Mouse (Mus musculus) hindbrain, embryonic 14.5 days (tissue): ENCODE measurements at regions not wholly inside any gene's neighbourhood (a gene's known extent, or its start where the extent isn't known, plus 50 kb on each side); places are given as distances from the start of the nearest gene placed in this dataset.

ENCODE experiments used
- ATAC-seq: fragments of 200-750 bp; cut with Nextera tagmentation; 2 replicates; pipeline ENCODE4 v1.8.0; 2017; ENCODE audit warnings: moderate number of reproducible peaks, mild to moderate bottlenecking, moderate TSS enrichment, moderate library complexity; ENCODE audit not compliant: low FRiP score
- DNase-seq: peaks from one replicate; pipeline ENCODE4 v3.0.0-alpha.2; 2015; ENCODE audit warnings: low spot score
- H3K27ac ChIP-seq: fragments of 300-500 bp; sonication (generic); 2 replicates; pipeline ENCODE4 v1.5.1; 2014; ENCODE audit warnings: mild to moderate bottlenecking, moderate library complexity
- H3K27me3 ChIP-seq: fragments of 300-500 bp; sonication (generic); 2 replicates; pipeline ENCODE4 v1.6.1; 2014; ENCODE audit warnings: mild to moderate bottlenecking, low read length, mixed read lengths; ENCODE audit not compliant: control insufficient read depth, insufficient read depth
- H3K36me3 ChIP-seq: fragments of 300-500 bp; sonication (generic); replicated peaks from 2 replicates; pipeline ENCODE4 v1.6.1; 2014; ENCODE audit not compliant: control insufficient read depth, insufficient read depth
- H3K4me1 ChIP-seq: fragments of 300-500 bp; sonication (generic); replicated peaks from 2 replicates; pipeline ENCODE4 v1.6.1; 2014; ENCODE audit warnings: antibody characterized with exemption, low read length, mixed read lengths; ENCODE audit not compliant: control insufficient read depth, insufficient read depth
- H3K4me2 ChIP-seq: fragments of 300-500 bp; sonication (generic); replicated peaks from 2 replicates; pipeline ENCODE4 v1.6.1; 2014; ENCODE audit warnings: mild to moderate bottlenecking, moderate library complexity
- H3K4me3 ChIP-seq: fragments of 300-500 bp; sonication (generic); replicated peaks from 2 replicates; pipeline ENCODE4 v1.5.1; 2014; ENCODE audit warnings: mild to moderate bottlenecking, low read length
- H3K9ac ChIP-seq: fragments of 300-500 bp; sonication (generic); 2 replicates; pipeline ENCODE4 v1.6.1; 2014
- H3K9me3 ChIP-seq: fragments of 300-500 bp; sonication (generic); 2 replicates; pipeline ENCODE4 v1.6.1; 2016; ENCODE audit warnings: low read length; ENCODE audit not compliant: control insufficient read depth
- WGBS: fragments of 180-500 bp; shearing (Covaris S2); extraction: QIAGEN DNeasy Blood & Tissue Kit; methylation state at CpG from one replicate; pipeline ENCODE4 v1.1.7; 2014; 5-methylcytosine and 5-hydroxymethylcytosine counted together

GRCm38 (mm10) chr10:101330109-101330508 lies 351.2 kb upstream of the Mgat4c start:
- no peaks in the 10 kb centered on the region for H3K4me1 ChIP-seq
- no peak overlapping the region for H3K4me2 ChIP-seq
- WGBS = 82% methylated on average over 3 of the region's 3 CpGs
- H3K27ac ChIP-seq = no peak overlapping the region
- no peak overlapping the region for H3K4me3 ChIP-seq
- H3K27me3 ChIP-seq = no peaks in the 10 kb centered on the region
- no peak overlapping the region for H3K9ac ChIP-seq
- no peak for ATAC-seq
- no peak for DNase-seq
- no peaks in the 10 kb centered on the region for H3K36me3 ChIP-seq
- no peaks in the 10 kb centered on the region for H3K9me3 ChIP-seq

DNA sequence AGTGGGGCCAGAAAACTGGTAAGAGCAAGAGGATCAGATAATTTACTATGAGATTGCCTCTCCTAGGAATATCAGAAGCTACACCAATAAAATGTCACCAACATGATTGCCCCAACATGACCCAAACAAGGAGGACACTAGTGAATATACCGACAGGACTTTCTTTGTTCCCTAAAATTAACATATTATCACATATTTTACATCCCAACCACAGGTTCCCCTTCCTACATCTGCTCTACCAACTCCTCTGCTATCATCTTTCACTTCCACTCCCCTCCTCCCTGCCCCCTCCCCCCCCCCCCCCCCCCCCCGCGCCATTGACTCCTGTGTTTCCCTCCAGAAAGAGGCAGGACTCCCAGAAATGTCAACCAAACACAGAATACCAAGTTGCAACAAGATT lies 346.2 kb upstream of the Mgat4c start:
- Histone ChIP-seq H3K36me3 (no peaks in the 10 kb centered on the region), H3K9me3 (no peaks in the 10 kb centered on the region), H3K4me3 (no peak overlapping the region), H3K9ac (no peak overlapping the region), H3K27ac (no peak overlapping the region), H3K4me1 (no peaks in the 10 kb centered on the region), H3K4me2 (no peak overlapping the region), H3K27me3 (no peaks in the 10 kb centered on the region)
- ATAC-seq (no peak), DNase-seq (no peak)
- 84% methylated on average over 2 of the region's 3 CpGs for WGBS

DNA sequence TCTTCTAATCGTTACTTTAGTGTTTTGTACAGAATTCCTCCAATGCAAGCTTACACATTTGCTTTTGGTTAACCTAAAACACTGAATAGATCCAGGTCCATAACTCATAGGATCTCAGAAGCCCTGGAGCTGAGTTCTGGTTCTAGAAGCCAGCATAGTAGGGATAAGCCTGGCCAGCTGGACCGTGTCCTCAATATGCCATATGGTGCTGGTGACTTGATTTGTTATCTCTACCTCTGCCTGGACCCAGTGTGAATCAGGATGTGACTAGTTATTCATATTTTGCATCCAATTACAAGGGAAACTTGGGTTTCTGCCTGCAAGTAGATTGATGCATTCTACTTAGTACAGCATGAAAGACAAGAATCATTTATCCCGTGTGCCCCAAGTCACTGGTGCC lies 341.7 kb upstream of the Mgat4c start:
- no peak for ATAC-seq
- no peak overlapping the region for H3K27ac ChIP-seq
- no peak overlapping the region for H3K9ac ChIP-seq
- H3K4me3 ChIP-seq = no peak overlapping the region
- no peaks in the 10 kb centered on the region for H3K27me3 ChIP-seq
- H3K9me3 ChIP-seq = no peaks in the 10 kb centered on the region
- DNase-seq = no peak
- no peak overlapping the region for H3K4me2 ChIP-seq
- 83% methylated on average over 3 of the region's 3 CpGs for WGBS
- no peaks in the 10 kb centered on the region for H3K36me3 ChIP-seq
- no peaks in the 10 kb centered on the region for H3K4me1 ChIP-seq

DNA sequence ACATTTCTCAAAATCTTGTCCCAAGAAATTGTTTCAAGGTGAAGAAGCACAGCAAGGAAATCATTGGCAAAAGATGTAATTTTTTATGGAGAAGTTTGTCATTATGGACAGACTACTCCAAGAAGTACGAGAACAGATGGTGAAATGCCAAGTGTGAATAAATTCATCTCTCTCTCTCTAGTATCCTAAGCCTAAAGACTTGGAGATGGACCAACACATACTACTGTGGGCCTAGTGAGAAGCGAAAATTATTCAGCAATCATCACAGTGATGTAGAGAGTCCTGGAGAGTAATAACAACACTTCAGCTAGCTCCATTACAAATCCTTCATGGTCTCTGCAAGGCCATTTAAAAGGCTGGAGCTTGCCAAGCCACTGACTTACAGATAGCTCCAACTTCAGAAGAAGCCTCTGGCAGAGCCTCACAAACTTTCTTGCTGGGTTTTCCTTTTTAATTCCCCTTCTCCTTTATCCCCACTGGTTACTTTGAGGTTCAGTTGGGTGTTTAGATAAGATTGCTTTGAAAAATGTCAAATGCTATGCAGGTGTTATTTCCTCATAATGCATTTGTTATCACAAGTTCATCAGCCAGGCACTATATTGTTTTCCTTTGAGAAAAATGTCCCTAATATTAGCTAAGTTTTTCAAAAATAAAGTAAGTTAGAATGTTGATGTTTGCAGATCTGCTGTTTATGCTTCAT lies 330.9 kb upstream of the Mgat4c start:
- H3K9me3 ChIP-seq = no peaks in the 10 kb centered on the region
- DNase-seq (no peak), ATAC-seq (no peak)
- H3K27me3 ChIP-seq = no peaks in the 10 kb centered on the region
- 75% methylated on average over 2 of the region's 2 CpGs for whole genome bisulfite sequencing
- no peak overlapping the region for H3K27ac ChIP-seq
- H3K36me3 ChIP-seq = no peaks in the 10 kb centered on the region
- H3K4me2 ChIP-seq = no peak overlapping the region
- H3K4me1 ChIP-seq = no peaks in the 10 kb centered on the region
- H3K9ac ChIP-seq = no peak overlapping the region
- H3K4me3 ChIP-seq = no peak overlapping the region

DNA sequence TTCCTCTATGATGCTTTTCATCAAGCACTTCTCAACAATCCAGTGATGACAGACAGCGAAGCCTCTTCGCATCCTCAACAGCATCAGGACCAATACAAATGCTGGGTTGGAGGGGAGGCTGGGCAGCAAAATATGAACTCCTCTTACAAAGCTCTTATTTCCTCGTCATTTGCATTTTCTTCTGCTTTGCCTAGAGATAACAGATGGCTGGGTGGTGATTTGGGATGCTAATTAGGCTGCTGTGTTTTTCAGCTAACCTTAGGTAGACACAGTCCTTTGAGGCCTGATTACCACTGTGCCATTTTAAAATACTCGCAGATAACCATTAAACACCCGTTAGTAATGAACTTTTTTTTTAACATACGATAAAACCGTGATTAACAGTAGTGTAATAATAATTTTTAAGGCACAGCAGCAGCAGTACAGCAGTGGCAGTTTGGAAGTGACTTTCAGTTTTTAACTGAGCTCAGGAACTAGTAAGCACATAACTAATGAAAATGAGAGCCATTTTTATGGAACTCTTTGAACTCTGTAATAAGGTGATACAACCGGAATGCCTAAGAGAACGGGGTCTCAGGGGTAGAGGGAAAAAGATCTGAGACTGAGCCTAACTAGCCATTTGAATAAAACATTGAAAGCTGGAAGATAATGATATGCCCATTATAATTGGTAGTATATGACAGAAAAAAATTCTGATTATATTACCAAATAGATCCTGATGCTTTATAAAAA lies 307.3 kb upstream of the Mgat4c start:
- Histone ChIP-seq H3K9me3 (no peaks in the 10 kb centered on the region), H3K4me2 (no peak overlapping the region), H3K27me3 (no peaks in the 10 kb centered on the region), H3K9ac (no peak overlapping the region), H3K27ac (peak overlapping the region; percentile 80), H3K4me1 (peaks cover 6% of the 10 kb centered on the region; the same call in 1 of the 2 replicates), H3K4me3 (no peak overlapping the region), H3K36me3 (no peaks in the 10 kb centered on the region)
- ATAC-seq = peak; percentile 88
- DNase-seq = peak; percentile 59
- 44% methylated on average over 9 of the region's 9 CpGs for WGBS

DNA sequence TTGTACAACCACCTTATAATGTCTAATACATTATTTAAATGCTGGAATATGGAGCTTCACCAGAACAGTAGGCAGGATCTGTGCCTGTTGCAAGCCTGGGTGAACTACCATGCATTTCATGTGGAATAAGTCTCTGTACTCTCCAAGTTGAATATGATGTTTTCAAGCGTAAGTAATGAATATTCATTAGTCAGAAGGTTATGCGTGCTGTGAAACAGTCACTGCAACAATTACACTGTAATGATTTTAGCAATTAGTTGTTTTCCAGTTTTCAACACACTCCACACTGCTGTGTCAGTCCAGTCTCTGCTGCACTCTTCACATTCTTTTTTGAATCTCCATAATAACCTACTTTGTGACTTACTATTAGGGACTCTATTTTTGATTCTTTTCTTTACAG lies 287.9 kb upstream of the Mgat4c start:
- 52% methylated on average over 2 of the region's 2 CpGs for WGBS
- Histone ChIP-seq H3K27ac (no peak overlapping the region), H3K9ac (no peak overlapping the region), H3K9me3 (no peaks in the 10 kb centered on the region), H3K27me3 (no peaks in the 10 kb centered on the region), H3K4me1 (no peaks in the 10 kb centered on the region), H3K4me2 (no peak overlapping the region), H3K4me3 (no peak overlapping the region), H3K36me3 (no peaks in the 10 kb centered on the region)
- DNase-seq = no peak
- no peak for ATAC-seq

GRCm38 (mm10) chr10:101399206-101399605 lies 282.1 kb upstream of the Mgat4c start:
- Histone ChIP-seq H3K36me3 (no peaks in the 10 kb centered on the region), H3K27ac (no peak overlapping the region), H3K27me3 (no peaks in the 10 kb centered on the region), H3K9ac (no peak overlapping the region), H3K9me3 (no peaks in the 10 kb centered on the region), H3K4me2 (no peak overlapping the region), H3K4me1 (no peaks in the 10 kb centered on the region), H3K4me3 (no peak overlapping the region)
- DNase-seq (no peak), ATAC-seq (no peak)
- 76% methylated on average over 3 of the region's 3 CpGs for WGBS

- no peak overlapping the region for H3K9ac ChIP-seq
- no peaks in the 10 kb centered on the region for H3K36me3 ChIP-seq
- H3K4me3 ChIP-seq = no peak overlapping the region
- H3K4me2 ChIP-seq = no peak overlapping the region
- ATAC-seq = no peak
- H3K9me3 ChIP-seq = no peaks in the 10 kb centered on the region
- H3K27ac ChIP-seq = no peak overlapping the region
- 81% methylated on average over 6 of the region's 6 CpGs for WGBS
- DNase-seq = no peak
- H3K27me3 ChIP-seq = no peaks in the 10 kb centered on the region
- H3K4me1 ChIP-seq = no peaks in the 10 kb centered on the region
Measured at GRCm38 (mm10) chr10:101415262-101415661, 266.0 kb upstream of the Mgat4c start.

DNA sequence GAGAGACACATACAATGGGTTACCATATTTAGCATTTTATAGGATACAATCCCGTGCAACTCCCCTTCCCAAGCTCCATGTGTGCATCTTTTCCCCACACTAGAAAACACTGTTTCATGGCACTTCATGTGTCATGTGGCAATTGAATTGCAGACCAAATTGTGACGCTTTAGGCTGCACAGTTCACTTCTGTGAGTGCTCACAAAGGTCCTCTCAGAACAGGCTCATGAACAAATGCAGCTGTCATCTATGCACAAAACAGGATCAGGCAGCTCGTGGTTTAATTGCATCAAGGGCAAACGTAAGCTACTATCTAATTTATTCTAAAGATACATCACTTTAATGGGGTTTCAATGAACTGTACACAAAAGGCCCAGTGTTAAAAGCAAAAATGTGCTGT lies 258.7 kb upstream of the Mgat4c start:
- H3K27me3 ChIP-seq = no peaks in the 10 kb centered on the region
- 47% methylated on average over 4 of the region's 4 CpGs for WGBS
- no peak overlapping the region for H3K4me2 ChIP-seq
- no peaks in the 10 kb centered on the region for H3K36me3 ChIP-seq
- ATAC-seq (no peak), DNase-seq (no peak)
- H3K27ac ChIP-seq = no peak overlapping the region
- H3K9me3 ChIP-seq = no peaks in the 10 kb centered on the region
- H3K9ac ChIP-seq = no peak overlapping the region
- H3K4me3 ChIP-seq = no peak overlapping the region
- no peaks in the 10 kb centered on the region for H3K4me1 ChIP-seq
